ENCODE assay signal across 9 mouse cellular contexts in the genomic region with DNA sequence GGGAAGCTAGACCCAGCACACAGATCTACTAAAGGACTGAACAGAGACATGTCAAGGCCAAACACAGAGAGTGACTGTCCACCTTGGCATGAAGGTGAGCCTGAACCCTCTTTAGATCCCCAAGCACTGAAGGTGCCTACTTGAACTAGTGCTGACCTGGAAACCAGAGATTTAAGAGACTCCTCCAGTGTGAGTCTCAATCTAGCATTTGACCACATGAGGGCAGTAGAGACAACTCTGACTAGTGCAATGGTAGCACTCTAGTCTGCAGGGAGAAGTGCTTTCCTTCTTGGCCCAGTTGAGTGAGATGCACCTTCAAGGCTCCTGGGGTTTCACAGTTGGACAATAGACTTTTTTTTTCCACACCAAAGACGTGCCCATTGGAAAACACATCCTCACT. TPM values are rescaled to one million over a fixed set of nuclear protein-coding genes. Genes with fewer than 3 reads are reported as not detected.
DNase-seq lines count a peak whose midpoint lies in the region; ATAC-seq and TF ChIP-seq lines count a peak whose summit lies in the region.
"Had no signal": no experiment of that assay in that cellular context is flagged by ENCODE, and none has a peak within 500 bp of the region (broad histone marks: within the 10 kb centered on the region; RNA-seq: fewer than 3 reads in every experiment).

No protein-coding gene starts in this region.

- peaks cover 6% of the 10 kb centered on the region; the same call in 1 of the 2 replicates for H3K4me1 ChIP-seq in hindbrain, embryonic 10.5 days (replicated peaks)
- no peaks in the 10 kb centered on the region for H3K4me1 ChIP-seq in hindbrain, embryonic 12.5 days
- H3K4me1 ChIP-seq in MEL (ENCODE audit: control insufficient read depth in 1 of 2, insufficient read depth in 2 of 2, low read length in 2 of 2): peaks cover 3 to 21% of the 10 kb centered on the region in 2 experiments; a peak in 3 of 4 replicates
- no peaks in the 10 kb centered on the region for H3K4me1 ChIP-seq in limb, embryonic 11.5 days (ENCODE audit: control insufficient read depth, insufficient read depth, low read length)
- H3K4me1 ChIP-seq: limb, embryonic 12.5 days had no signal

- H3K9me3 ChIP-seq in hindbrain, embryonic 10.5 days: no peaks in the 10 kb centered on the region
- no peaks in the 10 kb centered on the region for H3K9me3 ChIP-seq in hindbrain, embryonic 12.5 days (replicated peaks)
- no peaks in the 10 kb centered on the region for H3K9me3 ChIP-seq in MEL (replicated peaks; ENCODE audit: insufficient read depth, low read length)
- H3K9me3 ChIP-seq in limb, embryonic 11.5 days (ENCODE audit: control insufficient read depth, low read length): no peaks in the 10 kb centered on the region
- H3K9me3 ChIP-seq: limb, embryonic 12.5 days had no signal

- no peak overlapping the region for H3K4me3 ChIP-seq in hindbrain, embryonic 10.5 days
- no peak overlapping the region for H3K4me3 ChIP-seq in hindbrain, embryonic 12.5 days
- H3K4me3 ChIP-seq in MEL (ENCODE audit: control insufficient read depth in 1 of 2, insufficient read depth in 1 of 2, low read depth in 2 of 2, low read length in 2 of 2): no peak overlapping the region
- H3K4me3 ChIP-seq in limb, embryonic 11.5 days (ENCODE audit: low read depth, low read length): no peak overlapping the region
- H3K4me3 ChIP-seq: limb, embryonic 12.5 days had no signal

- peaks cover 33% of the 10 kb centered on the region for H3K36me3 ChIP-seq in hindbrain, embryonic 10.5 days
- peaks cover 45% of the 10 kb centered on the region for H3K36me3 ChIP-seq in hindbrain, embryonic 12.5 days
- H3K36me3 ChIP-seq in MEL (ENCODE audit: control insufficient read depth in 1 of 2, insufficient read depth in 2 of 2, low read length in 2 of 2): peaks cover 0 to 3% of the 10 kb centered on the region in 2 experiments; a peak in 2 of 4 replicates
- H3K36me3 ChIP-seq in limb, embryonic 11.5 days (ENCODE audit: control insufficient read depth, insufficient read depth, low read length): peaks cover 11% of the 10 kb centered on the region; the same call in 1 of the 2 replicates

- H3K9ac ChIP-seq in hindbrain, embryonic 12.5 days: no peak overlapping the region
- no peak overlapping the region for H3K9ac ChIP-seq in MEL (ENCODE audit: control insufficient read depth, low read depth, low read length, poor library complexity, severe bottlenecking)
- H3K9ac ChIP-seq in limb, embryonic 11.5 days (ENCODE audit: low read length): no peak overlapping the region
- H3K9ac ChIP-seq: limb, embryonic 12.5 days had no signal

- peak; percentile 71 for TF ChIP-seq RAD21 in MEL (IDR thresholded peaks at IDR 0.05; ENCODE audit: low read depth, low read length)

- no peak overlapping the region for H3K4me2 ChIP-seq in hindbrain, embryonic 12.5 days (replicated peaks)
- H3K4me2 ChIP-seq in limb, embryonic 11.5 days (ENCODE audit: low read depth, severe bottlenecking): no peak overlapping the region
- H3K4me2 ChIP-seq: limb, embryonic 12.5 days had no signal

- no peak overlapping the region for H3K27ac ChIP-seq in hindbrain, embryonic 10.5 days
- H3K27ac ChIP-seq in hindbrain, embryonic 12.5 days: no peak overlapping the region
- no peak overlapping the region for H3K27ac ChIP-seq in MEL (ENCODE audit: control insufficient read depth, low read depth, low read length)
- no peak overlapping the region for H3K27ac ChIP-seq in limb, embryonic 11.5 days (replicated peaks; ENCODE audit: low read depth, low read length)
- H3K27ac ChIP-seq: limb, embryonic 12.5 days had no signal

- no peak for TF ChIP-seq EP300 in MEL (IDR thresholded peaks at IDR 0.05; ENCODE audit: low read depth in 1 of 2, low read length in 2 of 2)

- peak; percentile 26 for DNase-seq in hindbrain, embryonic 10.5 days (ENCODE audit: low spot score)
- DNase-seq in MEL (ENCODE audit: low read depth, low spot score): peak; percentile 82
- peak; percentile 82 to 88 for DNase-seq in cerebellum, postnatal 10 days
- peak; percentile 63 for DNase-seq in heart, postnatal 4 days
- DNase-seq in limb, embryonic 11.5 days (ENCODE audit: low spot score): peak; percentile 72
- DNase-seq in naive thymus-derived CD4-positive, alpha-beta T cell, adult 2 months (ENCODE audit: low read depth): peak; percentile 72
- DNase-seq in urinary bladder, adult 18-20 months (ENCODE audit: low spot score in 2 of 2): no peak

- TF ChIP-seq CTCF in MEL (IDR thresholded peaks at IDR 0.05 in 2 of 3, conservative IDR thresholded peaks at IDR 0.05 in 1 of 3; ENCODE audit: control insufficient read depth in 1 of 3, insufficient read depth in 1 of 3, low read depth in 2 of 3, low read length in 3 of 3, poor library complexity in 1 of 3, severe bottlenecking in 1 of 3): peak; percentile 59 to 86 (median 73)

- ATAC-seq in hindbrain, embryonic 12.5 days (ENCODE audit: low FRiP score): no peak
- no peak for ATAC-seq in limb, embryonic 11.5 days (ENCODE audit: insufficient number of reproducible peaks, low FRiP score, low TSS enrichment, low read depth)

- no peaks in the 10 kb centered on the region for H3K27me3 ChIP-seq in hindbrain, embryonic 10.5 days (ENCODE audit: insufficient read depth, poor library complexity, severe bottlenecking)
- no peaks in the 10 kb centered on the region for H3K27me3 ChIP-seq in hindbrain, embryonic 12.5 days
- no peaks in the 10 kb centered on the region for H3K27me3 ChIP-seq in MEL (ENCODE audit: control insufficient read depth in 1 of 2, insufficient read depth in 2 of 2, low read length in 2 of 2)
- H3K27me3 ChIP-seq in limb, embryonic 11.5 days (ENCODE audit: control insufficient read depth, insufficient read depth, low read length): no peaks in the 10 kb centered on the region
- H3K27me3 ChIP-seq: limb, embryonic 12.5 days had no signal

- H3K79me2 ChIP-seq in MEL (ENCODE audit: control insufficient read depth, insufficient read depth, low read length, poor library complexity): no peaks in the 10 kb centered on the region

- TF ChIP-seq POLR2A in MEL (IDR thresholded peaks at IDR 0.05; ENCODE audit: control insufficient read depth in 1 of 2, insufficient read depth in 1 of 2, low read depth in 1 of 2, low read length in 2 of 2, poor library complexity in 1 of 2): no peak

- WGBS in hindbrain, embryonic 10.5 days: 43% methylated on average over 1 of the region's 1 CpGs
- WGBS in hindbrain, embryonic 12.5 days: 33% methylated on average over 1 of the region's 1 CpGs
- 40% methylated on average over 1 of the region's 1 CpGs for WGBS in limb, embryonic 11.5 days

TF ChIP-seq in MEL, 35 proteins besides CTCF, POLR2A, EP300 and RAD21:
- TF ChIP-seq ZC3H11A (IDR thresholded peaks at IDR 0.05; ENCODE audit: low read depth, low read length): peak; percentile 48
- no peak for TF ChIP-seq GABPA (IDR thresholded peaks at IDR 0.05; ENCODE audit: low read depth, low read length)
- TF ChIP-seq SMC3 (IDR thresholded peaks at IDR 0.05; ENCODE audit: low read depth, low read length): peak; percentile 72

RNA-seq across cellular contexts. Expression of a gene that starts 20.5 kb away (rescaled TPM):
- polyA plus RNA-seq in hindbrain, embryonic 10.5 days (2016; fragmentation: Nextera tagmentation; extraction: Ambion mirVana): 29.1 and 32.2 TPM in 2 replicates
- 45.9 and 48.9 TPM in 2 replicates for polyA plus RNA-seq in hindbrain, embryonic 12.5 days (2016; fragmentation: Nextera tagmentation; extraction: Ambion mirVana)
- 0.10 and 0.12 TPM in 2 replicates for total RNA-seq in MEL (2012; rRNA removed)
- 1 to 10 TPM in 1 of 2 experiments, not detected in 1; 3.6 TPM for polyA plus RNA-seq in MEL (2012; ENCODE audit: insufficient read depth in 1 of 2, insufficient read length in 2 of 2, low read depth in 1 of 2, low replicate concordance in 2 of 2, missing spikeins in 1 of 2)
- total RNA-seq in heart, postnatal 4 days (2021): 10 to 100 TPM; 35.9 to 39.8 TPM
- polyA plus RNA-seq in limb, embryonic 11.5 days (2014; fragmentation: Nextera tagmentation; extraction: Ambion mirVana): 56.9 and 59.5 TPM in 2 replicates

RNA-seq across cellular contexts. Expression of a gene that starts 46.4 kb away (rescaled TPM):
- polyA plus RNA-seq in hindbrain, embryonic 10.5 days (2016; fragmentation: Nextera tagmentation; extraction: Ambion mirVana): 1.1 and 2.1 TPM in 2 replicates
- polyA plus RNA-seq in hindbrain, embryonic 12.5 days (2016; fragmentation: Nextera tagmentation; extraction: Ambion mirVana): 5.2 and 5.6 TPM in 2 replicates
- total RNA-seq in MEL (2012; rRNA removed): not detected in 2 replicates
- polyA plus RNA-seq in MEL (2012; ENCODE audit: insufficient read depth in 1 of 2, insufficient read length in 2 of 2, low read depth in 1 of 2, low replicate concordance in 2 of 2, missing spikeins in 1 of 2): not detected
- 10 to 100 TPM; 10.9 to 12.6 TPM for total RNA-seq in heart, postnatal 4 days (2021)
- polyA plus RNA-seq in limb, embryonic 11.5 days (2014; fragmentation: Nextera tagmentation; extraction: Ambion mirVana): 1.7 and 2.2 TPM in 2 replicates

RNA-seq across cellular contexts. Expression of a gene that starts 47.3 kb away (rescaled TPM):
- 57.2 and 57.6 TPM in 2 replicates for polyA plus RNA-seq in hindbrain, embryonic 10.5 days (2016; fragmentation: Nextera tagmentation; extraction: Ambion mirVana)
- 90.2 and 92.1 TPM in 2 replicates for polyA plus RNA-seq in hindbrain, embryonic 12.5 days (2016; fragmentation: Nextera tagmentation; extraction: Ambion mirVana)
- total RNA-seq in MEL (2012; rRNA removed): 69.1 and 71.4 TPM in 2 replicates
- polyA plus RNA-seq in MEL (2012; ENCODE audit: insufficient read depth in 1 of 2, insufficient read length in 2 of 2, low read depth in 1 of 2, low replicate concordance in 2 of 2, missing spikeins in 1 of 2): 100 to 1,000 TPM in 1 of 2 experiments, not detected in 1; 199 TPM
- 100 to 1,000 TPM; 194 to 206 TPM for total RNA-seq in heart, postnatal 4 days (2021)
- 56.1 and 60.5 TPM in 2 replicates for polyA plus RNA-seq in limb, embryonic 11.5 days (2014; fragmentation: Nextera tagmentation; extraction: Ambion mirVana)

Comparison
In these comparisons a context has a peak if more than half of its experiments do, and no peak if none do; other contexts are left out.
1. DNase-seq: peak in hindbrain, embryonic 10.5 days (single experiment), MEL (single experiment), cerebellum, postnatal 10 days (2 of 2), heart, postnatal 4 days (single experiment), limb, embryonic 11.5 days (single experiment) and naive thymus-derived CD4-positive, alpha-beta T cell, adult 2 months (single experiment); none in urinary bladder, adult 18-20 months (0 of 2).